Mouse (Mus musculus) liver, postnatal 0 days (tissue): ENCODE data around the gene Efnb3.

Experiments used
- CTCF ChIP-seq: sonication (generic); IDR thresholded peaks from 2 replicates; pipeline ENCODE4 v1.5.1; 2016; ENCODE audit warnings: antibody characterized with exemption, low read depth
- EP300 ChIP-seq: IDR thresholded peaks from 2 replicates; pipeline ENCODE4 v1.6.1; 2016; ENCODE audit warnings: antibody characterized with exemption, low read depth, mild to moderate bottlenecking

DNA sequence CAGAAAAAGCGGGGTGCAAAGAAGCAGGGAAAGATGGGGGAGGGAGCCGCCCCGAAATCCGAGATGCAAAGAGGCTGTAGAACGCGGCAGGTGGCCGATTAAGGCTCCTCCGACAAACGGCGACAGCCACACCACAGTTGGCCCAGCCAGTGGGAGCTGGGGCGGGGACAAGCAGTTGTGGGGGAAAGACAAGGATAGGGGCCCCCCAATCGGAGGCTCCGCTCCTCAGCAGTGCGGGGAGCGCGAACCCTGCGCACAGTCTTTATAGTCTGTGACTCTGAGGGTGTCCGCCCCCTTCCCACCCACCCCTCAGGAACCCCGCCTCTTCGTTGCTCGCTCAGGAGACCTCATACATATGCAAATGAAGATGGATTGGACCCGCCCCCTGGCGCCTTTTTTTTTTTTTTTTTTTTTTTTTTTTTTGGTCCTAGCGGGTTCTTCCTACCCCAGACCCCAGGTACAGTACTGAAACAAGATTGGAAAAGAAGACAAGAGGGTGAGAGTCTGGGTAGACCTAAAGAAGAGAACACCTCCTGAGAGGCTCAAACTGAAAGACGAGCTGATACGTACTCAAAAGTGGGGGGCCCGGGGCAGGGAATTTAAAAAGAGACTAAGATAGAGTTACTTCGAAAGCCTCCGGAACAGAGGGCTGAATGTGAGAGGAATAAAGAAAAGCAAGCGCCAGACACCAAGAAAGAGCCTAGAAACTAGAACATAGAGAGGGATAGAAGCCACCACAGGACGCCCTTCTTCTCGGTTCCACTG is 45.9 kb upstream of the Efnb3 start, which contains the start of gene Atp1b2:
- no peak for TF ChIP-seq CTCF
- TF ChIP-seq EP300: peak; percentile 38
